Mouse (Mus musculus): ENCODE measurements around the gene Ifi27l2a. TPM values are rescaled to one million over a fixed set of nuclear protein-coding genes. Genes with fewer than 3 reads are reported as not detected.
A peak's percentile ranks its signal among the peaks of the same experiment; 100 is the strongest.
"Not testable (repeated sequence)": the region's sequence is repeated elsewhere in the genome, so short reads cannot be mapped to it uniquely, and the experiment has no call there.

Gene Ifi27l2a
- polyA plus RNA-seq (2021), result 3.2 TPM

DNA sequence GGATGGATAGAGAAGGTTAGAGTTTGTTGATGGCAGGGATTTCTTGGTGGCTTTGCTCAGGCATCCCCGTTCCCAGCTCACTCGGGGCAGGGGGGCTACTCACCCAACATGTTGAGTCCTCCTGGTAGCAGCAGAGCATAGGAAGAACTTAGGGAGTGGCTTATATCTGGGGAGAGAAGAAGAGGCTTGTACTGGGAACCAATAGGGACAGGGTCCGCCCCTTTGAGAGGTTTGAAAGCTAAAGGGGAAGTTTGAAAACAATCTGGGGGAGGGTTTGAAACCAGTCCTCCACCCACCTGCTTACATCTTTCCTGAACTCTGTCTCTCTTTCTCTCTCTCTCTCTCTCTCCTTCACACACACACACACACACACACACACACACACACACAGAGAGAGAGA, at the start of gene Ifi27l2a:
Ifi27l2a (minus strand) TSS at position 157 of the 400 bp plus-strand sequence.
- DNase-seq (ENCODE audit: low read depth, low spot score), result no peak
- CTCF ChIA-PET, result interaction anchor here (1.3 kb wide), 1 partner anchor 18 kb away, joined by 4 read pairs; the partner anchor contains the start of gene Ddx24
- in situ Hi-C loops (cut with MboI; ENCODE audit: low pct_unique_long_range_greater_than_20kb), result no loop called here

DNA sequence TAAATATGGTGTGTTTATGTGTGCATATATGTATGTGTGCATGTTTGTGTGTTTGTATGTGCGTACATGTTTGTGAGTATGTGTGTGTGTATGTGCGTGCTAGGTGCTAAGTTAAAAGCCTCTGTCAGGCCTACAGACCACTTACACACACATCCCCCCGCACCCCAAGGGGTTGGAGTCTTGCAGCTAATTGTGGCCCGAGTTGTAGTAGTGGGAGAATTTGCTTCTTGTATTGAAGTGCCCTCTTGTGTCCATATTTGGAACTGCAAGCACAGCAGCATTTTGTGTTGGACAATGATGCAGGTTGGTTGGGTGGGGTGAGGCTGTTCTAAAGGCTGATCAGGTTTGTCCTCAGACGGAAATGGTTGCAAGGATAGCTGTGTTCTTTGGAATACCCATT, 49.3 kb upstream of the Ifi27l2a start:
- ATAC-seq, result no peak

More for the DNA sequence above, at the start of gene Ifi27l2a:
- no peak for TF ChIP-seq CTCF (IDR thresholded peaks at IDR 0.05)
- POLR2A ChIA-PET, result interaction anchor here (0.7 to 0.9 kb wide), 2 partner anchors 9 to 66 kb away, joined by 3 read pairs; partner anchors contain the start of gene Ifi27
- H3K27me3 ChIP-seq, result peaks cover 7% of the 10 kb centered on the region
- ATAC-seq, result no peak

DNA sequence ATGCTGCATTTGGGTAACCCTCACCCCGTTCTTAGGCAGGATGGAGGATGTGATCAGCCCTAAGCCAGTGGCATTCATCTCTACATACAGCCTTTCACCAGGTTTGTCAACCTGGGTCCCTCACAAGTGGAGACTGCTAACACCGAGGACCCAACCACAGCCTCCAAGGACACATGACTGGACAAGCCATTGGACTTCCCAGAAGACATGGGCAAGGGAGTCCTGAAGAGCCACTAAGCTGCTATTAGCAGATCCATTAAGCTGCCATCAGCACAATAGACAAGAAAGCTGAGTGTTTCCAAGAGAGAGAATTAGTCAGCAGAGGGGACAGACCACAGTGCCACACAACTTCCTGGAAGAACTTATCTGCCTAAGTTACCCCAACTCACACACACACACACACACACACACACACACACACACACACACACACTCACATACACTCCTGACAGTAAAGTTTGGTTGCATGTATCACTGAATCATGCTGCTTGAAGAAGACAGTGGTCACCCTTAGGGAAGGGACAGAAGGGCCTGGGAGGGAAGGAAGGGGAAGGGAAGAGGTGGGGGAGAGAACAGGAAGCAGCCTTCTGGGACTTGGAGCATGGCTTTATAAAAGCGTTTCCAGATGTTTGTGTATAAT, 47.7 kb upstream of the Ifi27l2a start:
- in situ Hi-C loops (cut with MboI; ENCODE audit: low pct_unique_long_range_greater_than_20kb), result loop anchor here (5.0 to 25.0 kb wide), 2 partner anchors 64 to 354 kb away; partner anchors contain the start of gene Ddx24
- no peak for TF ChIP-seq CTCF (IDR thresholded peaks at IDR 0.05)
- ATAC-seq, result no peak

More for the DNA sequence above, 49.3 kb upstream of the Ifi27l2a start:
- TF ChIP-seq CTCF (IDR thresholded peaks at IDR 0.05), result peak; percentile 81
- CTCF ChIA-PET, result interaction anchor here (0.6 to 2.1 kb wide), 5 partner anchors 9 to 176 kb away, joined by 3 to 13 read pairs (median 3); partner anchors contain the start of gene Ddx24
- H3K27me3 ChIP-seq, result peaks cover 3% of the 10 kb centered on the region
- peak; percentile 17 for DNase-seq (ENCODE audit: low read depth, low spot score)
- in situ Hi-C loops (cut with MboI; ENCODE audit: low pct_unique_long_range_greater_than_20kb), result loop anchor here (5.0 to 25.0 kb wide), 2 partner anchors 65 to 355 kb away; partner anchors contain the start of gene Ddx24
- POLR2A ChIA-PET, result no interaction called here

DNA sequence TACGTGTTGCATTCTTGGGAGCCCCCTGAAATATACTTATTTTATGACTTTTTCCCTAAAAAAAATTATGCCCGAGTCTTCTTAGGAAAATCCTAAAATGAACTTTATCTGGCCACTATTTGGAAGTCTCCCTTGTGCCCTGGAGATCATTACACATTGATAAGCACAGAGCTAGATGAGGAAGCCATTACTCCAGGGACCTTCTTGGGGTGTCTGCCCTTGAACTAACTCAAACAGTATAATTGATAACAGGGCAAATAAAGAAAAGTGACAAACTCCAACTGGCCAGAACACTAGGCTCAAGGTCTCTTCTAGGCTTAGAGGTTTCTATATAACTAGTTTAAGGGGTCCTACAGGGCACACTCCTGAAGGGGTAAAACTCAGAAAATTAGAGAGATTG, 44.3 kb upstream of the Ifi27l2a start:
- CTCF ChIA-PET, result interaction anchor here (1.7 kb wide), 1 partner anchor 54 kb away, joined by 3 read pairs; the partner anchor contains the start of gene Ifi27
- peaks cover 31% of the 10 kb centered on the region for H3K27me3 ChIP-seq
- in situ Hi-C loops (cut with MboI; ENCODE audit: low pct_unique_long_range_greater_than_20kb), result loop anchor here (25.0 kb wide), 1 partner anchor 350 kb away; no protein-coding TSS in a partner anchor
- ATAC-seq (no peak), DNase-seq (ENCODE audit: low read depth, low spot score) (no peak)
- POLR2A ChIA-PET, result no interaction called here
- no peak for TF ChIP-seq CTCF (IDR thresholded peaks at IDR 0.05)

More for the DNA sequence above, 47.7 kb upstream of the Ifi27l2a start:
- ChIA-PET POLR2A (no interaction called here), CTCF (interaction anchor here (0.8 kb wide), 1 partner anchor 66 kb away, joined by 4 read pairs; the partner anchor contains the start of gene Ddx24)
- peaks cover 12% of the 10 kb centered on the region for H3K27me3 ChIP-seq
- no peak for DNase-seq (ENCODE audit: low read depth, low spot score)

DNA sequence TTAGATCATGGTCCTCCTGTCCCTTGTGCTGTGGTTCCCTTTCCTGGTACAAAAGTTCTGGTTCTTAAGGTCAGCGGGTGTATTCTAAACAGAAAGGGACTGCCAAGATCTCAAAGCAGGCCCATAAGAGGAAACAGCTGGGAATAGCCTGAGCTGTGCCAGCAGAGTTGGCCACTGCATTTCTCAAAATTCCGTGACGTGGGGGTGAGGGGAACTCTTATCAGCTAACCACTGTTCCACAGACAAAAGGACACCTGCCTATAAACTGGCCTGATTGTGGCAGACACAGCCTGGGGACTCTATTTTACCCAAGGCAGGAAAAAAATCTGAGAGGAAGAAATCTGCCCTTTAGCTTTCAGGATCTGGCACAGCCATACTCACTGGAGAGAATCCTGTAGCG, 43.8 kb upstream of the Ifi27l2a start:
- peaks cover 31% of the 10 kb centered on the region for H3K27me3 ChIP-seq
- in situ Hi-C loops (cut with MboI; ENCODE audit: low pct_unique_long_range_greater_than_20kb), result loop anchor here (25.0 kb wide), 1 partner anchor 350 kb away; no protein-coding TSS in a partner anchor
- POLR2A ChIA-PET, result no interaction called here
- TF ChIP-seq CTCF (IDR thresholded peaks at IDR 0.05), result no peak
- ATAC-seq (no peak), DNase-seq (ENCODE audit: low read depth, low spot score) (no peak)
- CTCF ChIA-PET, result interaction anchor here (1.7 kb wide), 1 partner anchor 53 kb away, joined by 3 read pairs; the partner anchor contains the start of gene Ifi27

DNA sequence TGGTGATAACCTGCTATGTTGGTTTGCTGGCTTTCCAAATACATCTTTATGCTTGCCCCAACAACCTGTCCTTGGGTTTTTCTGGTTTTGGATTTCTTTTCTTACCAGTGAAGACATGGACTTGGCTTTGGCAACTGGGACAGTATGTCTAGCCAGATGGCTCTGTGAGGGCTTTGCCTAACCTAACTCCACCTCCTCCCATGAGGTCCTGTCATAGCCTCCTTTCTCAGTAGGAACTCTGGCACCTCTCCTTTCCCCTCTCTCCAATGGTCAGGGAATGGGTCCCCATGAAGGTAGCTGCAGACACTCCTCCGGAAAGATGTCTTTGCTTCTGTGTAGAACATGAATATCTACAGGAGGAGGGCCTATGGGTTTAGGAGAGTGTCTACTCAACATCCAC, 43.2 kb upstream of the Ifi27l2a start:
- ChIA-PET POLR2A (no interaction called here), CTCF (interaction anchor here (1.7 kb wide), 1 partner anchor 53 kb away, joined by 3 read pairs; the partner anchor contains the start of gene Ifi27)
- peaks cover 31% of the 10 kb centered on the region for H3K27me3 ChIP-seq
- ATAC-seq, result no peak
- DNase-seq (ENCODE audit: low read depth, low spot score), result no peak
- in situ Hi-C loops (cut with MboI; ENCODE audit: low pct_unique_long_range_greater_than_20kb), result loop anchor here (25.0 kb wide), 1 partner anchor 349 kb away; no protein-coding TSS in a partner anchor
- TF ChIP-seq CTCF (IDR thresholded peaks at IDR 0.05), result no peak

DNA sequence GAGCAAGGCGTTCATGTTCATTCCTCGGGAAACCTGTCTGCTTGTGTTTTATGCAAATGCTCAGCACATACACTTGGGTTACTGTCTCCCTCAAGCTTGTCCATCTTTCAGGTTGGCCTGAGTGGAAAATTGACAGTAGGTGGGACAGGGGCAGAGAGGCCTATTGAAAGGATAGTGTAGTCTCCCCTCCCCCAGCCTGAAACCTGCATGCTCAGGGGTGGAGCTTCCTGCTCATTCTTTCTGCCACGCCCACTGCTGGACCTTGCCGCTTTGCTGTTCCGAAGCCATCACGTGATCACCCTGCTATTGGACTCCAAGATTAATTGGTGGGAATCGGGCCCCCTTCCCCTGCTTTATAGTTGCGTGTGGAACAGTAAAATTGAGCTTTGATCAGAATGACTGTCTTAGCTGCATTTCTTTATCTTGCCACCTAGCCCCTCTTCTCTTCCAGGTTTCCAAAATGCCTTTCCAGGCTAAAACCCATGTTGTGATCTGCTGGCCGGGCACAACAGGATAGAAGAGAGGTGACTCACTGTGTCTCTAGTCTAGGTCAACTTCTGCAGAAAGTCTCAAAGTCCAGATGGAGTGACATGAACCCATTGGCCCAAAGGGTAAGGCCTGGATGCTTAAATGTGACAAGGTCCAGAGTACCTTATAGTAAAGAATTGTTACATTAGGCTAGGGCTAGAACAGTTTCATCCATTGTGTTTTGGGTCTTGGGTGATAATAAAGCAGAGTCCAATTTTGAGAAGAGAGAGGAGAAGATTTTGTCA, 40.9 kb upstream of the Ifi27l2a start:
- H3K27me3 ChIP-seq, result peaks cover 33% of the 10 kb centered on the region
- DNase-seq (ENCODE audit: low read depth, low spot score); POLR2A ChIA-PET; ATAC-seq: not testable (repeated sequence)
- CTCF ChIA-PET, result interaction anchor here (1.7 kb wide), 1 partner anchor 9 kb away, joined by 5 read pairs; no protein-coding TSS in a partner anchor
- in situ Hi-C loops (cut with MboI; ENCODE audit: low pct_unique_long_range_greater_than_20kb), result loop anchor here (25.0 kb wide), 1 partner anchor 347 kb away; no protein-coding TSS in a partner anchor

DNA sequence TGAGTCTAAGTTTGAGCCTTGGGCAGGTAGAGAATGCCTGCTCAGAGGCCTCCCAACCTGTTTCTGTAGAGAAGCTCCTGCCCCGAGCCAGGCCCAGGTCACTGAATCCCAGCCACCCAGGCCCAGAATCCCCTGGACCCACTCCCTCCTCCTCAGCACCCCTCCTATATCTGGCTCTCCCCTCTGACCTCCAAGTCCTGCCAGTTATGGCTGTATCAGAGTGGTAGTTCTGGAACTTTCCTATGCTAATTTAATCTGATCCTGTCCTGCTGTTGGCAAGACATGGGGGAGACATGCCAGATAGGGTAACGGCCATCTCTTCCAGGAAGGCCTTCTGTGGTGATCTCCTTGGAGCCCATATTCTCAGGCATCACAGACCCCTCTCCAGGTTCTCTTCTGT, 39.3 kb upstream of the Ifi27l2a start:
- POLR2A ChIA-PET, result no interaction called here
- ATAC-seq, result no peak

DNA sequence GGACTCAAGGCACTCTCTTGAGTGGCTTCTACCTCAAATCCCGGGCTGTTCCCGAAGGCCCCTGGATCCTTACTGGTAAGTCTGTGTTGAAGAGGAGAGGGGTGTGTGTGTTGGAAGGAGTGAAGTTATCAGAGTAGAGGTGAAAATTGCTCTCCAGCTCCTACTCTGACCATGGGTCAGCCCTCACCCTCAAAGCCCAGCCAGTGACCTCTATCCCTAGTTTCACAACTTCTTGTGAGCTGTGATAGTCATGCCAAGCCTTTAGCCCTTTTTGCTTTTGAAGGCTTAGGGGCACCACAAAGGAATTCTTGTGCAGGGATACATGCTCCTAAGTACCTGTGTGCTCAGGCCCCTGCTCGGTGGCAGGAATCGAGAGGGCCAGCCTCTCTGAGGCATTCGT, 38.2 kb upstream of the Ifi27l2a start:
- in situ Hi-C loops (cut with MboI; ENCODE audit: low pct_unique_long_range_greater_than_20kb), result loop anchor here (25.0 kb wide), 1 partner anchor 344 kb away; no protein-coding TSS in a partner anchor
- CTCF ChIA-PET, result no interaction called here
- TF ChIP-seq CTCF (IDR thresholded peaks at IDR 0.05), result no peak

More for the DNA sequence above, 39.3 kb upstream of the Ifi27l2a start:
- in situ Hi-C loops (cut with MboI; ENCODE audit: low pct_unique_long_range_greater_than_20kb), result loop anchor here (25.0 kb wide), 1 partner anchor 345 kb away; no protein-coding TSS in a partner anchor
- no peak for TF ChIP-seq CTCF (IDR thresholded peaks at IDR 0.05)
- no peak for DNase-seq (ENCODE audit: low read depth, low spot score)
- CTCF ChIA-PET, result interaction anchor here (1.7 kb wide), 1 partner anchor 10 kb away, joined by 5 read pairs; no protein-coding TSS in a partner anchor
- H3K27me3 ChIP-seq, result peaks cover 43% of the 10 kb centered on the region

DNA sequence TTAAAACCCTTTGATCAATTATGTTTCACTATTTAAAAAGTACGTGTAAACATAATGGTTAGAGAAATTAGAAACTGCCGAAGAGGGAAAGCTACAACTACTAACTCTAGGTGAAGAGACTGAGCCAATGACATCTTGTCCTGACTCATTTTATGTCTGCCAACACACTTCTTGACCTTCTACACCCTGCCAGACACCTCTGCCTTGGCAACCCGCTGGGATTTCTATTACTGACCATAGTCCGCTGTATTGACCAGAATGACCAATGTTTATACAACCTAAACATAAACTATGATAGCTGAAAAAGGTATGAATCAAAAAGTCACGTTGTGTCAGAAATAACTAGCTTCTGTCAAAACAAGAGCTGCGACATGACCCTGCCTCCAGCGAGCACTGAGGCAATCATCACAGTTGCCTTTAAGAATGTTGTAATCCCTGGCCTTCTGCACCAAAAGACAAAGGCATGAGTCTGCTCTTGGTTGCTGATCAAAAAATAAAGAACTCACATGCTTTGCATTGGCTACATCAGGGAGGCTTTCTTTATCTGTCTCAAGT, 34.1 kb upstream of the Ifi27l2a start:
- CTCF ChIA-PET, result no interaction called here
- DNase-seq (ENCODE audit: low read depth, low spot score) (no peak), ATAC-seq (no peak)
- POLR2A ChIA-PET, result no interaction called here
- H3K27me3 ChIP-seq, result peaks cover 48% of the 10 kb centered on the region
- in situ Hi-C loops (cut with MboI; ENCODE audit: low pct_unique_long_range_greater_than_20kb), result loop anchor here (25.0 kb wide), 1 partner anchor 340 kb away; no protein-coding TSS in a partner anchor
- TF ChIP-seq CTCF (IDR thresholded peaks at IDR 0.05), result no peak

More for the DNA sequence above, 38.2 kb upstream of the Ifi27l2a start:
- DNase-seq (ENCODE audit: low read depth, low spot score) (no peak), ATAC-seq (no peak)
- POLR2A ChIA-PET, result no interaction called here
- H3K27me3 ChIP-seq, result peaks cover 47% of the 10 kb centered on the region
